Mouse (Mus musculus) MEL (cell line): ENCODE results near the gene Snap47. TPM values are rescaled to one million over a fixed set of nuclear protein-coding genes. Genes with fewer than 3 reads are reported as not detected.

ENCODE experiments used
- DNase-seq: peaks from one replicate; pipeline ENCODE4 v3.0.0; 2011; ENCODE audit warnings: low read depth, low spot score
- H3K27ac ChIP-seq: 2 replicates; pipeline ENCODE4 v1.5.1; 2012; ENCODE audit warnings: low read depth, mild to moderate bottlenecking, control low read depth, low read length, moderate library complexity; ENCODE audit not compliant: control insufficient read depth
- H3K27me3 ChIP-seq, 2 experiments: fragments of 150-350 bp in 1 of 2; sonication (generic) in 1 of 2; 2 replicates each; pipeline ENCODE4 v1.6.1; 2012; ENCODE audit warnings: low read length in 2 of 2, mild to moderate bottlenecking in 2 of 2, improper control_type of control experiment in 1 of 2, moderate library complexity in 1 of 2; ENCODE audit not compliant: insufficient read depth in 2 of 2, control insufficient read depth in 1 of 2
- H3K36me3 ChIP-seq, 2 experiments: 2 replicates each; pipeline ENCODE4 v1.6.1; 2012 to 2014; ENCODE audit warnings: low read length in 2 of 2, improper control_type of control experiment in 1 of 2, inconsistent platforms in 1 of 2, mild to moderate bottlenecking in 1 of 2; ENCODE audit not compliant: insufficient read depth in 2 of 2, control insufficient read depth in 1 of 2
- H3K4me1 ChIP-seq, 2 experiments: fragments of 150-350 bp in 1 of 2; sonication (generic) in 1 of 2; 2 replicates each; pipeline ENCODE4 v1.6.1; 2012; ENCODE audit warnings: low read length in 2 of 2, improper control_type of control experiment in 1 of 2, mild to moderate bottlenecking in 1 of 2; ENCODE audit not compliant: insufficient read depth in 2 of 2, control insufficient read depth in 1 of 2
- H3K4me3 ChIP-seq, 2 experiments: fragments of 150-350 bp in 1 of 2; sonication (generic) in 1 of 2; 2 replicates each; pipeline ENCODE4 v1.5.1; 2012; ENCODE audit warnings: low read depth in 2 of 2, low read length in 2 of 2, mild to moderate bottlenecking in 2 of 2, moderate library complexity in 2 of 2, control low read depth in 1 of 2, improper control_type of control experiment in 1 of 2; ENCODE audit not compliant: control insufficient read depth in 1 of 2, insufficient read depth in 1 of 2
- H3K79me2 ChIP-seq: 2 replicates; pipeline ENCODE4 v1.6.1; 2012; ENCODE audit warnings: mild to moderate bottlenecking, low read length, moderate library complexity; ENCODE audit not compliant: control insufficient read depth, poor library complexity, insufficient read depth
- H3K9ac ChIP-seq: 2 replicates; pipeline ENCODE4 v1.6.1; 2012; ENCODE audit warnings: low read depth, mild to moderate bottlenecking, control low read depth, low read length, moderate library complexity; ENCODE audit not compliant: control insufficient read depth, poor library complexity, severe bottlenecking
- H3K9me3 ChIP-seq: fragments of 150-350 bp; sonication (generic); replicated peaks from 2 replicates; pipeline ENCODE4 v1.6.1; 2012; ENCODE audit warnings: mild to moderate bottlenecking, low read length, improper control_type of control experiment, moderate library complexity; ENCODE audit not compliant: insufficient read depth
- BHLHE40 ChIP-seq: IDR thresholded peaks from 2 replicates; pipeline ENCODE4 v1.6.1; 2012; ENCODE audit warnings: low read depth, mild to moderate bottlenecking, inconsistent platforms, low read length, improper control_type of control experiment, borderline replicate concordance
- CTCF ChIP-seq, 3 experiments: IDR thresholded peaks in 2 of 3; conservative IDR thresholded peaks in 1 of 3; 2 replicates each; pipeline ENCODE4 v1.5.1; 2011 to 2012; ENCODE audit warnings: low read length in 3 of 3, low read depth in 2 of 3, mild to moderate bottlenecking in 2 of 3, improper control_type of control experiment in 1 of 3, inconsistent platforms in 1 of 3, mixed read lengths in 1 of 3, moderate library complexity in 1 of 3; ENCODE audit not compliant: control insufficient read depth in 1 of 3, insufficient read depth in 1 of 3, poor library complexity in 1 of 3, severe bottlenecking in 1 of 3
- ETS1 ChIP-seq: IDR thresholded peaks from 2 replicates; pipeline ENCODE4 v1.6.1; 2012; ENCODE audit warnings: low read depth, mild to moderate bottlenecking, inconsistent platforms, low read length, improper control_type of control experiment, moderate library complexity
- GABPA ChIP-seq: IDR thresholded peaks from 2 replicates; pipeline ENCODE4 v1.6.1; 2012; ENCODE audit warnings: low read depth, mild to moderate bottlenecking, inconsistent platforms, low read length, improper control_type of control experiment, moderate library complexity
- HCFC1 ChIP-seq: IDR thresholded peaks from 2 replicates; pipeline ENCODE4 v1.6.1; 2012; ENCODE audit warnings: low read depth, mild to moderate bottlenecking, inconsistent platforms, low read length, improper control_type of control experiment, moderate library complexity
- KAT2A ChIP-seq: conservative IDR thresholded peaks from 2 replicates; pipeline ENCODE4 v1.6.1; 2012; ENCODE audit warnings: low read depth, low read length, improper control_type of control experiment, inconsistent platforms
- NELFE ChIP-seq: IDR thresholded peaks from 2 replicates; pipeline ENCODE4 v1.6.1; 2011; ENCODE audit warnings: low read depth, low read length, improper control_type of control experiment
- POLR2AphosphoS2 ChIP-seq: IDR thresholded peaks from 2 replicates; pipeline ENCODE4 v1.6.1; 2011; ENCODE audit warnings: low read length, improper control_type of control experiment
- POLR2AphosphoS5 ChIP-seq: IDR thresholded peaks from 2 replicates; pipeline ENCODE4 v1.6.1; 2012; ENCODE audit warnings: low read depth, borderline replicate concordance, mild to moderate bottlenecking, inconsistent platforms, low read length, moderate library complexity, mixed read lengths
- RAD21 ChIP-seq: IDR thresholded peaks from 2 replicates; pipeline ENCODE4 v1.6.1; 2011; ENCODE audit warnings: mild to moderate bottlenecking, low read depth, low read length, improper control_type of control experiment
- SMC3 ChIP-seq: IDR thresholded peaks from 2 replicates; pipeline ENCODE4 v1.6.1; 2011; ENCODE audit warnings: low read depth, low read length, improper control_type of control experiment
- TBP ChIP-seq: IDR thresholded peaks from 2 replicates; pipeline ENCODE4 v1.8.0; 2011; ENCODE audit warnings: low read depth, low read length, improper control_type of control experiment
- TCF12 ChIP-seq: IDR thresholded peaks from 2 replicates; pipeline ENCODE4 v1.6.1; 2014; ENCODE audit warnings: low read depth, mild to moderate bottlenecking, inconsistent platforms, low read length, improper control_type of control experiment, moderate library complexity
- USF1 ChIP-seq: IDR thresholded peaks from 2 replicates; pipeline ENCODE4 v1.6.1; 2014; ENCODE audit warnings: low read depth, mild to moderate bottlenecking, inconsistent platforms, low read length, improper control_type of control experiment, moderate library complexity
- ZNF384 ChIP-seq: IDR thresholded peaks from 2 replicates; pipeline ENCODE4 v1.6.1; 2012; ENCODE audit warnings: low read depth, mild to moderate bottlenecking, inconsistent platforms, low read length, improper control_type of control experiment
- polyA plus RNA-seq, 2 experiments: library from polyadenylated mRNA; stranded (reverse) in 1 of 2; unstranded in 1 of 2; fragments of >175 nt in 1 of 2; fragments of >200 nt in 1 of 2; gene quantifications; 2 replicates each; pipeline versions ENCODE4 v1.2.1 to v1.2.4; 2012; ENCODE audit warnings: low replicate concordance in 2 of 2, low read depth in 1 of 2; ENCODE audit not compliant: insufficient read length in 2 of 2, insufficient read depth in 1 of 2, missing spikeins in 1 of 2
- total RNA-seq: library from RNA; depleted of rRNA; stranded (reverse); fragments of 300-350 nt; gene quantifications from 2 replicates; pipeline ENCODE4 v1.2.3, GENCODE M21; 2012; rRNA removed

The Snap47 gene
- total RNA-seq (51.0 and 54.1 TPM in 2 replicates), polyA plus RNA-seq (10 to 100 TPM in 1 of 2 experiments, not detected in 1; 57.9 TPM)

- H3K4me3 ChIP-seq, result peak within 1 kb of the TSS; percentile 87 to 95
- H3K79me2 ChIP-seq, result peaks cover 14% of the 10 kb centered on the region
- DNase-seq, result peak; percentile 25
- peak within 1 kb of the TSS; percentile 71 for H3K27ac ChIP-seq
- peaks cover 9 to 10% of the 10 kb centered on the region in 2 experiments for H3K36me3 ChIP-seq
- no peaks in the 10 kb centered on the region for H3K27me3 ChIP-seq
- peak within 1 kb of the TSS; percentile 92 for H3K9ac ChIP-seq
- H3K4me1 ChIP-seq, result peaks cover 3 to 16% of the 10 kb centered on the region in 2 experiments; a peak in 3 of 4 replicates
- no peaks in the 10 kb centered on the region for H3K9me3 ChIP-seq
- TF ChIP-seq NELFE (no peak), GABPA (no peak), POLR2AphosphoS5 (no peak), POLR2AphosphoS2 (no peak), SMC3 (no peak), BHLHE40 (no peak), HCFC1 (no peak), ETS1 (no peak), KAT2A (no peak), ZNF384 (no peak), TBP (no peak), TCF12 (no peak)
Observed at GRCm38 (mm10) chr11:59451086-59451485, at the start of gene Snap47. Gene Snap47 (minus strand): TSS chr11:59451186.

- Histone ChIP-seq H3K9me3 (no peaks in the 10 kb centered on the region), H3K79me2 (no peaks in the 10 kb centered on the region; the same call in 1 of the 2 replicates), H3K4me3 (no peak overlapping the region), H3K27me3 (no peaks in the 10 kb centered on the region), H3K36me3 (peaks cover 14 to 52% of the 10 kb centered on the region in 2 experiments), H3K4me1 (peaks cover 4 to 14% of the 10 kb centered on the region in 2 experiments), H3K27ac (no peak overlapping the region), H3K9ac (no peak overlapping the region)
- peak; percentile 66 for DNase-seq
- TF ChIP-seq SMC3 (peak; percentile 13; the same call in 1 of the 2 replicates), RAD21 (peak; percentile 31), CTCF (IDR thresholded peaks at IDR 0.05 in 2 of 3, conservative IDR thresholded peaks at IDR 0.05 in 1 of 3; ENCODE audit: control insufficient read depth in 1 of 3, insufficient read depth in 1 of 3, low read depth in 2 of 3, low read length in 3 of 3, poor library complexity in 1 of 3, severe bottlenecking in 1 of 3) (peak; percentile 33 to 65 (median 56)), USF1 (no peak)
Observed at GRCm38 (mm10) chr11:59497747-59498146, 46.8 kb upstream of the Snap47 start.
